Mouse (Mus musculus): ENCODE results near the gene Ndel1. TPM values are rescaled to one million over a fixed set of nuclear protein-coding genes. Genes with fewer than 3 reads are reported as not detected.

The Ndel1 gene
- polyA plus RNA-seq, 1 experiment from 2014 or later, result 54.4 TPM

- 90% methylated on average over 8 of the region's 8 CpGs for WGBS
- no peak overlapping the region for H3K9ac ChIP-seq (replicated peaks; ENCODE audit: low read length)
- no peaks in the 10 kb centered on the region for H3K9me3 ChIP-seq (replicated peaks; ENCODE audit: control insufficient read depth, low read length)
- ATAC-seq (replicated peaks; ENCODE audit: insufficient number of reproducible peaks, low FRiP score, low TSS enrichment, low read depth) (no peak), DNase-seq (ENCODE audit: low spot score) (no peak)
- no peaks in the 10 kb centered on the region for H3K4me1 ChIP-seq (ENCODE audit: control insufficient read depth, insufficient read depth, low read length)
- no peak overlapping the region for H3K4me3 ChIP-seq (ENCODE audit: low read depth, low read length)
- H3K36me3 ChIP-seq (replicated peaks; ENCODE audit: control insufficient read depth, insufficient read depth, low read depth, low read length), result peaks cover 4% of the 10 kb centered on the region
- H3K4me2 ChIP-seq (ENCODE audit: low read depth, low read length), result no peak overlapping the region
- no peak overlapping the region for H3K27ac ChIP-seq (replicated peaks; ENCODE audit: low read depth, low read length)
- H3K27me3 ChIP-seq (ENCODE audit: control insufficient read depth, insufficient read depth, low read length), result no peaks in the 10 kb centered on the region
Measured at GRCm38 (mm10) chr11:68899815-68900214, 28.2 kb upstream of the Ndel1 start.

- no peak overlapping the region for H3K4me2 ChIP-seq (ENCODE audit: low read depth, low read length)
- H3K4me1 ChIP-seq (ENCODE audit: control insufficient read depth, insufficient read depth, low read length), result no peaks in the 10 kb centered on the region
- no peak overlapping the region for H3K9ac ChIP-seq (replicated peaks; ENCODE audit: low read length)
- peaks cover 4% of the 10 kb centered on the region for H3K36me3 ChIP-seq (replicated peaks; ENCODE audit: control insufficient read depth, insufficient read depth, low read depth, low read length)
- ATAC-seq (replicated peaks; ENCODE audit: insufficient number of reproducible peaks, low FRiP score, low TSS enrichment, low read depth) (no peak), DNase-seq (ENCODE audit: low spot score) (no peak)
- H3K27me3 ChIP-seq (ENCODE audit: control insufficient read depth, insufficient read depth, low read length), result no peaks in the 10 kb centered on the region
- H3K9me3 ChIP-seq (replicated peaks; ENCODE audit: control insufficient read depth, low read length), result no peaks in the 10 kb centered on the region
- no peak overlapping the region for H3K27ac ChIP-seq (replicated peaks; ENCODE audit: low read depth, low read length)
- H3K4me3 ChIP-seq (ENCODE audit: low read depth, low read length), result no peak overlapping the region
- 88% methylated on average over 6 of the region's 6 CpGs for WGBS
Measured at GRCm38 (mm10) chr11:68898790-68899189, 27.1 kb upstream of the Ndel1 start.

- Histone ChIP-seq H3K27ac (replicated peaks; ENCODE audit: low read depth, low read length) (no peak overlapping the region), H3K36me3 (replicated peaks; ENCODE audit: control insufficient read depth, insufficient read depth, low read depth, low read length) (no peaks in the 10 kb centered on the region), H3K4me3 (ENCODE audit: low read depth, low read length) (no peak overlapping the region), H3K27me3 (ENCODE audit: control insufficient read depth, insufficient read depth, low read length) (no peaks in the 10 kb centered on the region), H3K4me2 (ENCODE audit: low read depth, low read length) (no peak overlapping the region), H3K9me3 (replicated peaks; ENCODE audit: control insufficient read depth, low read length) (no peaks in the 10 kb centered on the region), H3K4me1 (ENCODE audit: control insufficient read depth, insufficient read depth, low read length) (no peaks in the 10 kb centered on the region), H3K9ac (replicated peaks; ENCODE audit: low read length) (no peak overlapping the region)
- ATAC-seq (replicated peaks; ENCODE audit: insufficient number of reproducible peaks, low FRiP score, low TSS enrichment, low read depth) (no peak), DNase-seq (ENCODE audit: low spot score) (no peak)
- 77% methylated on average over 6 of the region's 6 CpGs for WGBS
Measured at GRCm38 (mm10) chr11:68897838-68898237, 26.2 kb upstream of the Ndel1 start.

- H3K27ac ChIP-seq (replicated peaks; ENCODE audit: low read depth, low read length), result no peak overlapping the region
- DNase-seq (ENCODE audit: low spot score), result peak; percentile 51
- no peak overlapping the region for H3K4me3 ChIP-seq (ENCODE audit: low read depth, low read length)
- no peak overlapping the region for H3K9ac ChIP-seq (replicated peaks; ENCODE audit: low read length)
- no peak overlapping the region for H3K4me2 ChIP-seq (ENCODE audit: low read depth, low read length)
- no peaks in the 10 kb centered on the region for H3K36me3 ChIP-seq (replicated peaks; ENCODE audit: control insufficient read depth, insufficient read depth, low read depth, low read length)
- H3K9me3 ChIP-seq (replicated peaks; ENCODE audit: control insufficient read depth, low read length), result no peaks in the 10 kb centered on the region
- no peak for ATAC-seq (replicated peaks; ENCODE audit: insufficient number of reproducible peaks, low FRiP score, low TSS enrichment, low read depth)
- WGBS, result 45% methylated on average over 4 of the region's 4 CpGs
- no peaks in the 10 kb centered on the region for H3K4me1 ChIP-seq (ENCODE audit: control insufficient read depth, insufficient read depth, low read length)
- H3K27me3 ChIP-seq (ENCODE audit: control insufficient read depth, insufficient read depth, low read length), result no peaks in the 10 kb centered on the region
Measured at GRCm38 (mm10) chr11:68897120-68897519, 25.5 kb upstream of the Ndel1 start.

- Histone ChIP-seq H3K27me3 (ENCODE audit: control insufficient read depth, insufficient read depth, low read length) (no peaks in the 10 kb centered on the region), H3K36me3 (replicated peaks; ENCODE audit: control insufficient read depth, insufficient read depth, low read depth, low read length) (no peaks in the 10 kb centered on the region), H3K4me1 (ENCODE audit: control insufficient read depth, insufficient read depth, low read length) (no peaks in the 10 kb centered on the region), H3K27ac (replicated peaks; ENCODE audit: low read depth, low read length) (no peak overlapping the region), H3K9me3 (replicated peaks; ENCODE audit: control insufficient read depth, low read length) (no peaks in the 10 kb centered on the region), H3K9ac (replicated peaks; ENCODE audit: low read length) (no peak overlapping the region), H3K4me3 (ENCODE audit: low read depth, low read length) (no peak overlapping the region), H3K4me2 (ENCODE audit: low read depth, low read length) (no peak overlapping the region)
- 89% methylated on average over 5 of the region's 5 CpGs for WGBS
- DNase-seq (ENCODE audit: low spot score), result no peak
- ATAC-seq (replicated peaks; ENCODE audit: insufficient number of reproducible peaks, low FRiP score, low TSS enrichment, low read depth), result no peak
Measured at GRCm38 (mm10) chr11:68896247-68896646, 24.6 kb upstream of the Ndel1 start.

GRCm38 (mm10) chr11:68893911-68894464 lies 22.3 kb upstream of the Ndel1 start:
- H3K4me2 ChIP-seq (ENCODE audit: low read depth, low read length), result no peak overlapping the region
- H3K27me3 ChIP-seq (ENCODE audit: control insufficient read depth, insufficient read depth, low read length), result no peaks in the 10 kb centered on the region
- no peak overlapping the region for H3K27ac ChIP-seq (replicated peaks; ENCODE audit: low read depth, low read length)
- no peaks in the 10 kb centered on the region for H3K9me3 ChIP-seq (replicated peaks; ENCODE audit: control insufficient read depth, low read length)
- 67% methylated on average over 12 of the region's 12 CpGs for WGBS
- no peak overlapping the region for H3K4me3 ChIP-seq (ENCODE audit: low read depth, low read length)
- H3K36me3 ChIP-seq (replicated peaks; ENCODE audit: control insufficient read depth, insufficient read depth, low read depth, low read length), result no peaks in the 10 kb centered on the region
- DNase-seq (ENCODE audit: low spot score) (no peak), ATAC-seq (replicated peaks; ENCODE audit: insufficient number of reproducible peaks, low FRiP score, low TSS enrichment, low read depth) (no peak; the same call in 1 of the 2 replicates)
- H3K4me1 ChIP-seq (ENCODE audit: control insufficient read depth, insufficient read depth, low read length), result no peaks in the 10 kb centered on the region
- no peak overlapping the region for H3K9ac ChIP-seq (replicated peaks; ENCODE audit: low read length)

GRCm38 (mm10) chr11:68892233-68892832 lies 20.7 kb upstream of the Ndel1 start:
- Histone ChIP-seq H3K9me3 (replicated peaks; ENCODE audit: control insufficient read depth, low read length) (no peaks in the 10 kb centered on the region), H3K36me3 (replicated peaks; ENCODE audit: control insufficient read depth, insufficient read depth, low read depth, low read length) (no peaks in the 10 kb centered on the region), H3K4me3 (ENCODE audit: low read depth, low read length) (no peak overlapping the region), H3K4me2 (ENCODE audit: low read depth, low read length) (no peak overlapping the region), H3K27me3 (ENCODE audit: control insufficient read depth, insufficient read depth, low read length) (no peaks in the 10 kb centered on the region), H3K4me1 (ENCODE audit: control insufficient read depth, insufficient read depth, low read length) (no peaks in the 10 kb centered on the region), H3K9ac (replicated peaks; ENCODE audit: low read length) (no peak overlapping the region), H3K27ac (replicated peaks; ENCODE audit: low read depth, low read length) (no peak overlapping the region)
- ATAC-seq (replicated peaks; ENCODE audit: insufficient number of reproducible peaks, low FRiP score, low TSS enrichment, low read depth), result no peak
- no peak for DNase-seq (ENCODE audit: low spot score)
- WGBS, result 66% methylated on average over 15 of the region's 15 CpGs

GRCm38 (mm10) chr11:68891823-68892222 lies 20.2 kb upstream of the Ndel1 start:
- Histone ChIP-seq H3K4me1 (ENCODE audit: control insufficient read depth, insufficient read depth, low read length) (no peaks in the 10 kb centered on the region), H3K4me2 (ENCODE audit: low read depth, low read length) (no peak overlapping the region), H3K36me3 (replicated peaks; ENCODE audit: control insufficient read depth, insufficient read depth, low read depth, low read length) (no peaks in the 10 kb centered on the region), H3K9me3 (replicated peaks; ENCODE audit: control insufficient read depth, low read length) (no peaks in the 10 kb centered on the region), H3K27me3 (ENCODE audit: control insufficient read depth, insufficient read depth, low read length) (no peaks in the 10 kb centered on the region), H3K9ac (replicated peaks; ENCODE audit: low read length) (no peak overlapping the region), H3K4me3 (ENCODE audit: low read depth, low read length) (no peak overlapping the region), H3K27ac (replicated peaks; ENCODE audit: low read depth, low read length) (no peak overlapping the region)
- DNase-seq (ENCODE audit: low spot score) (no peak), ATAC-seq (replicated peaks; ENCODE audit: insufficient number of reproducible peaks, low FRiP score, low TSS enrichment, low read depth) (no peak)
- WGBS, result 78% methylated on average over 5 of the region's 5 CpGs
